Mouse (Mus musculus): Measurements from ENCODE around the gene Bicc1.

The Bicc1 gene

GRCm38 (mm10) chr10:70876522-70876921 is 283.0 kb downstream of the Bicc1 start:
- no peak for DNase-seq (ENCODE audit: low read depth, low spot score)

DNA sequence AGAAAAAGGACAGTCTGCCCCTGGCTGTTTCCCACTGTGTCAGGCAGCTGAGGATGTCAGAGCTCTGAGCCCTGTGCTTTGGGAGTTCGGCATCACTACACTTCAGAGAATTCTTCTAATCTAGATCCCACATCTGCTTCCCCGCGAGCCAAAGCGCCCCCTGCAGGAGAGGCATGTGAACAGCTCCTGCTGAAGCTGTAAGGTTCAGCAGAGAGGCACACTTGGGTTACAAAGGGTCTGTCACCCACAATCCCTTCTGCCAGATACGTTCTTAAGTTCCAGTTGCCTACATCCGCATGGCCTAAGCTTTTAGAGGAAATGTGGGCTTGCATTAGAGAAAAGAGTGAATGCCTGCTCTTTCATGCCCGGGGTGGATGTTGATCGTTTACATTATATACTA is 283.4 kb downstream of the Bicc1 start:
- DNase-seq (ENCODE audit: low read depth, low spot score), result no peak

DNA sequence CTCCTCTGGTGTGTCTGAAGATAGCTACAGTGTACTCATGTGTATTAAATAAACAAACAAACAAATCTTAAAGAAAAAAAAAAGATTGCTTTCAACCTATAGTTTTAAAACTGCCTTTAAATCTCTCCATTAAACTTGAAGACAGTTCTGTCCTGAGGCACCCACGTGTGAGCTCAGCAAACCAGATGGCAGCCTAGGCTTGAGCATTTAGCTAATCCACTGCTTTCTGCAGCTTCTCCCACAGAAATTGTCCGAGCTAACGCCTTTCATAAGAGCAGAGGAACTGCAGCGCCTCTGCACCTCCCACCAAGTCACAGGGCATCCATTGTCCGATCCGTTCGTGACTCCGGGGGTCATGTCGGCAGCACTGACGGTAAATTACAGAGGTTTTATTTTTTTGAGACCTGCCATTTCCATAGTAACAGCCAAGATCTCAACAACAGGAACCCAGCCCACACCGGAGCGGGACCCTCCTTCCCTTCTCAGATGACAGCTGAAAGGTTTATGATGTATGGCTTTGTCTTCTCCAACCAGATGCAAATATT is 284.4 kb downstream of the Bicc1 start:
- peak; percentile 58 for DNase-seq (ENCODE audit: low read depth, low spot score)

Data from telencephalon, adult 2 months (tissue).